Mouse (Mus musculus): ENCODE data around the gene Nrip1.

- no peak for TF ChIP-seq CTCF (IDR thresholded peaks at IDR 0.05; ENCODE audit: borderline replicate concordance, insufficient read depth, low read length)
- TF ChIP-seq POLR2A (IDR thresholded peaks at IDR 0.05; ENCODE audit: low read depth, low read length), result no peak
Measured at GRCm38 (mm10) chr16:76295322-76295721, 78.3 kb downstream of the Nrip1 start.
